Mouse (Mus musculus): ENCODE measurements around the gene Mpc1.
A peak's percentile ranks its signal among the peaks of the same experiment; 100 is the strongest.
"Not testable (repeated sequence)": the region's sequence is repeated elsewhere in the genome, so short reads cannot be mapped to it uniquely, and the experiment has no call there.

Mpc1 gene

GRCm38 (mm10) chr17:8278356-8278755, 4.3 kb upstream of the Mpc1 start:
- DNase-seq (ENCODE audit: low read depth, low spot score): no peak

- peak; percentile 87 for DNase-seq (ENCODE audit: low read depth, low spot score)
Measured at GRCm38 (mm10) chr17:8283526-8284253, 986 bp downstream of the Mpc1 start.

- no peak for DNase-seq (ENCODE audit: low read depth, low spot score)
Measured at GRCm38 (mm10) chr17:8284254-8284661, 1.6 kb downstream of the Mpc1 start.

- DNase-seq (ENCODE audit: low read depth, low spot score): no peak
Measured at GRCm38 (mm10) chr17:8285056-8285455, 2.4 kb downstream of the Mpc1 start.

GRCm38 (mm10) chr17:8286987-8287386, 4.3 kb downstream of the Mpc1 start:
- DNase-seq (ENCODE audit: low read depth, low spot score): no peak

GRCm38 (mm10) chr17:8289993-8290679, 7.4 kb downstream of the Mpc1 start:
- no peak for DNase-seq (ENCODE audit: low read depth, low spot score)

- no peak for DNase-seq (ENCODE audit: low read depth, low spot score)
Measured at GRCm38 (mm10) chr17:8290736-8291135, 8.0 kb downstream of the Mpc1 start.

- no peak for DNase-seq (ENCODE audit: low read depth, low spot score)
Measured at GRCm38 (mm10) chr17:8295825-8296224, 13.1 kb downstream of the Mpc1 start.

GRCm38 (mm10) chr17:8296313-8296844, 13.7 kb downstream of the Mpc1 start:
- no peak for DNase-seq (ENCODE audit: low read depth, low spot score)

GRCm38 (mm10) chr17:8297746-8298145, 15.0 kb downstream of the Mpc1 start:
- DNase-seq (ENCODE audit: low read depth, low spot score): no peak

- DNase-seq (ENCODE audit: low read depth, low spot score): no peak
Measured at GRCm38 (mm10) chr17:8298281-8298680, 15.6 kb downstream of the Mpc1 start.

GRCm38 (mm10) chr17:8299524-8299923, 16.8 kb downstream of the Mpc1 start:
- no peak for DNase-seq (ENCODE audit: low read depth, low spot score)

- DNase-seq (ENCODE audit: low read depth, low spot score): no peak
Measured at GRCm38 (mm10) chr17:8301515-8301914, 18.8 kb downstream of the Mpc1 start.

- no peak for DNase-seq (ENCODE audit: low read depth, low spot score)
Measured at GRCm38 (mm10) chr17:8302772-8303438, 20.2 kb downstream of the Mpc1 start.

- DNase-seq (ENCODE audit: low read depth, low spot score): no peak
Measured at GRCm38 (mm10) chr17:8303671-8304070, 21.0 kb downstream of the Mpc1 start.

- DNase-seq (ENCODE audit: low read depth, low spot score): no peak
Measured at GRCm38 (mm10) chr17:8305801-8306200, 23.1 kb downstream of the Mpc1 start.

GRCm38 (mm10) chr17:8310838-8311614, 28.3 kb downstream of the Mpc1 start, which contains the start of gene Sft2d1:
Sft2d1 (plus strand) TSS chr17:8311102.
- DNase-seq (ENCODE audit: low read depth, low spot score): peak; percentile 90

- no peak for DNase-seq (ENCODE audit: low read depth, low spot score)
Measured at GRCm38 (mm10) chr17:8311751-8312150, 29.0 kb downstream of the Mpc1 start.

GRCm38 (mm10) chr17:8313976-8314375, 31.3 kb downstream of the Mpc1 start:
- DNase-seq (ENCODE audit: low read depth, low spot score): no peak

- no peak for DNase-seq (ENCODE audit: low read depth, low spot score)
Measured at GRCm38 (mm10) chr17:8316251-8316650, 33.5 kb downstream of the Mpc1 start.

GRCm38 (mm10) chr17:8326877-8327276, 44.2 kb downstream of the Mpc1 start:
- DNase-seq (ENCODE audit: low read depth, low spot score): not testable (repeated sequence)
